Mouse (Mus musculus): ENCODE data around the gene Rnf144b. TPM values are rescaled to one million over a fixed set of nuclear protein-coding genes. Genes with fewer than 3 reads are reported as not detected.

Gene Rnf144b
- polyA plus RNA-seq (2015; fragmentation: Illumina TruSeq; extraction: RNeasy Lipid Tissue Mini Kit (QIAGEN cat#74804); ENCODE audit: low read depth, low replicate concordance) = 17.4 TPM

DNA sequence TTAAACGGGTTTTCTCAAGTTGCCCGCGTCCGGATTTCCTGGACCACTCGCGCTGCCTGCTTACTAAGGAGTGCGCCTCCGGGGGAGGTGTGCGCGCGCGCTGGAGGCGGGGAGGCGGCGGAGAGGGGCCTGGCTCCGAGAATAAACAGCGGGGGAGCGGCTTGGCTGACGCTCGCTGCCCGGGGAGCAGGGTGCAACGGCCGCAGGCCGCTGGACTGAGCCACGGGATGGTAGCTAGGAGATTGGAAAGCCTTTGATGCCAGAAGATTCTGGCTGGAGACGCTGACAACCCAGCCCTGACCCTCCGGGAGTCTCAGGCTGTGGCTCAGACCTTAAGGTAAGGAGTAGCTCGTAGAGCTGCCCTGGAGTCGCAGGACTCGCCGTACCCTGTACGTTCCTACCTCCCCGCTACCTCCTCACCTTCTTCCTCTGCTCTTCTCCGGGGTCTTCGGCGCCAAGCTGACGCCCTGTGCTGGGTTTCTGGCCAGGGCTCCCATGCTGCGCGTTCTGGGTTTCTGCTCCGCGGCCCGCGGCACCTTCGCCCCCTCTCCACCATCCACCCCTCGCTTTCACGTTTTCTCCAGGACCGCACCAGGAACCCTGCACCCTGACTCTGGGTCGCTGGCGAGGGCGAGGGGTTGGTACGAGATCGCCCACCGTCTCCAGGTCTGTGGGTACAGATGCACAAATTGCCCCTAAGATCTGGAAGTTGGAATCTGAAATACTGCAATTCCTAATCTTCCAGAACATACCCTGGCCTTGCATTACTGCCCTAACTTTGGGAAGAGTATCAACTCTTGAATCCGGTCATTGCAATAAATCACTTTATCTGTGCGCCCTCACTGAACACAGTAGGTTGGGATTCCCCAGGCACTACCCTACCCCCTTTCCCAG is at the start of gene Rnf144b:
Gene Rnf144b, plus strand, starts transcription at position 120 of the 894 bp plus-strand sequence.

GRCm38 (mm10) chr13:47105711-47106579 is 16.5 kb upstream of the Rnf144b start, which contains the start of gene Dek:
Gene Dek, minus strand, starts transcription at chr13:47106201.

Other genes starting within 250 kb of the Rnf144b start
- 17.3 TPM for gene Kif13a, start 192.8 kb upstream of the Rnf144b start, polyA plus RNA-seq (2015; fragmentation: Illumina TruSeq; extraction: RNeasy Lipid Tissue Mini Kit (QIAGEN cat#74804); ENCODE audit: low read depth, low replicate concordance)
- 13.8 TPM for gene Nhlrc1, start 107.8 kb upstream of the Rnf144b start, polyA plus RNA-seq (2015; fragmentation: Illumina TruSeq; extraction: RNeasy Lipid Tissue Mini Kit (QIAGEN cat#74804); ENCODE audit: low read depth, low replicate concordance)
- 6.9 TPM for gene Kdm1b, start 79.2 kb upstream of the Rnf144b start, polyA plus RNA-seq (2015; fragmentation: Illumina TruSeq; extraction: RNeasy Lipid Tissue Mini Kit (QIAGEN cat#74804); ENCODE audit: low read depth, low replicate concordance)
- 15.9 TPM for gene Tpmt, start 77.9 kb upstream of the Rnf144b start, polyA plus RNA-seq (2015; fragmentation: Illumina TruSeq; extraction: RNeasy Lipid Tissue Mini Kit (QIAGEN cat#74804); ENCODE audit: low read depth, low replicate concordance)
- 56.2 TPM for gene Dek, start 16.5 kb upstream of the Rnf144b start, polyA plus RNA-seq (2015; fragmentation: Illumina TruSeq; extraction: RNeasy Lipid Tissue Mini Kit (QIAGEN cat#74804); ENCODE audit: low read depth, low replicate concordance)